Mouse (Mus musculus): ENCODE results near the gene Btn2a2.

Gene Btn2a2

GRCm38 (mm10) chr13:23445561-23446320, 42.9 kb downstream of the Btn2a2 start:
- peak; percentile 93 to 94 for DNase-seq

DNA sequence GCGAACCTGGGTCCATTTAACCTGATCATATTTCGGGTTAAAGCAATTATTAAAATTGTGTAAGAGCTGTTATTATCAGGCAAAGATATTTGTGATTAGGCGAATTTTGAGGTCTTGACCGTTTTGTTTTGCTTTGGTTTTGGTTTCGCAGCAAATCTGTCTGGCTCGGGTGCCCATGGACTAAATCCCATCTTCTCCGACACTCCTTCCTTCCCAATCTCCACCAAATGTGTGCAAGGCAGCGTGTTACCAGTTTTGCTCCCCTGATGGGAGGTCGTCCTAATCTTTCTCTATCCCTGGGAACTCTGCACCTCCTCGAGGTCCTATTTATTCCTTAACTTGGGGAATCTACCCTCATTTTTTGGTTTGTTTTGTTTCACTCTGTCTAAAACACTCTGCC, 43.5 kb downstream of the Btn2a2 start:
- DNase-seq: no peak

- no peak for DNase-seq
These were observed 44.2 kb downstream of the Btn2a2 start for GRCm38 (mm10) chr13:23444451-23444850.

- DNase-seq: no peak
These were observed 48.8 kb downstream of the Btn2a2 start for GRCm38 (mm10) chr13:23439901-23440300.

DNA sequence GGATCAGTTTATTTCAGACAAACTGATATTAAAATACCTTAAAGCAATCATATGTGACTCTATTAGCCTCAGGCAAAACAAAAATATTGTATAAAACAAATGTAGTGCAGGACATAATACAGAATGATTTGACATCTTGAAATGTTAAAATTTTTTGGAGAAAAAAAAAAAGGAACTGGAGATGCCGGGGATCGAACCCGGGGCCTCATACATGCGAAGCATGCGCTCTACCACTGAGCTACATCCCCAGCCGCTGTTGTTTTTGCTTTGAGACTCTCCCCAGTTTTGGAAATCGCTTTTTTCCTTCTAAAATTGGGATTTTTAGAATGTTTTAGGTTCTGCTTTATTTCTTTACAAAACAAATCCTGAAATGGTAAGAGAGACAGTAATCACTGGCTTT, 50.1 kb downstream of the Btn2a2 start:
- DNase-seq: peak in 1 of 2 experiments; percentile 62

DNA sequence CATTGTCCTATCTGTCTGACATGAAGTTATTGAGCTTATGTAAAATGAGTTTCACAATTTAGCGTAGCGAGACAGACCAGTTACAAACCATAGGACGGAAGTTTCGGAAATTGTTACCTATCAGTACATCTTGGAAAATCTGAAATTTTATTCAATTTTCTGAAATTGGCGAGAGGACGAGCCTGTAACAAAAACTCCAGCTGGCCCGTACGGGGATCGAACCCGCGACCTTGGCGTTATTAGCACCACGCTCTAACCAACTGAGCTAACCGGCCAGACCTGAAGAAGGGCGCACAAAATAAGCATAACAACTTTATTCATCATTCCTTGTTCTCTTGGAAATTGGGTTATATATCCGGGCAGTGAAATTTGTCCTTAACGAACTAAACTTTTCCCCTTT, 50.7 kb downstream of the Btn2a2 start:
- peak; percentile 87 to 96 for DNase-seq

DNA sequence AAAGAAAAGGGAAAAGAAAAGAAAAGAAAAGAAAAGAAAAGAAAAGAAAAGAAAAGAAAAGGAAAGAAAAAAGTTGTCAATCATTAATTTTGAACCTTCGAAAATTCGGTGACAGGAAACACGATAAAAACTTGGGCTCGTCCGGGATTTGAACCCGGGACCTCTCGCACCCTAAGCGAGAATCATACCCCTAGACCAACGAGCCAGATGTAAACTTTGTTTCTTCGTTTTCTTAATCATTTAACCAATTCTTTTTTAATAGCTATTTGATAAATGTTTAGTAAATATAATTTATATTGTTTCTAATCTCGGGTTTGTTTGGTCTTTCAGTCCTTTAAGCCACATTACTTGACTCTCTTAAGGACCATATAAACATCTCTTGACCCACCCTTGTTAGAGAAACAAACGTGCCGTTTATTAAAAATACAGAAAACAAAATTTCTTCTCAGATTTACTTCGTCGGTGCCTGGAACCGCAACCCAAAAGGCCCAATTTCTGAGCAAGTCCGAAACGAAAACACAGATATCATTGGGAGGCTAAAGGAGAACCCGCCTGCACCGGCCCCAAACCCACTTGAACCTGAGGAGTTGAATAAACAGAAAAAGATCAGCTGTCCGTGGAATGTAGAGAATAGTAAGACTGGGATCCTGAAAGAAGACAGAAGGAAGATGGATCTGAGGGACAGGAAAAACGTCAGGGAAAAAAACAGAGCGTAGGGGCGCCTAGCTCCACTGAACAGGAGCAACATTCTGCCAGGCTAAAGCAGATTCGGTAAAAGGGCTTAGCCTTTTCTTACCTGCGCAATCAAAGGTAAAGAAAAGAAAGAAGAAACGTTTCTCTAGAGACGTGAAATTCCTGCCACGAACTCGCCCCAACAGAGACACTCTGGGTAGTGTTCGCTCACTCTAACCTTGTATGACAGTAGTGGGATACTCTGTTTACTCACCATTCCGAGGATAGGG, 51.5 kb downstream of the Btn2a2 start:
- DNase-seq: peak; percentile 71 to 80

GRCm38 (mm10) chr13:23436231-23436661, 52.4 kb downstream of the Btn2a2 start:
- DNase-seq: peak; percentile 50 to 65

DNA sequence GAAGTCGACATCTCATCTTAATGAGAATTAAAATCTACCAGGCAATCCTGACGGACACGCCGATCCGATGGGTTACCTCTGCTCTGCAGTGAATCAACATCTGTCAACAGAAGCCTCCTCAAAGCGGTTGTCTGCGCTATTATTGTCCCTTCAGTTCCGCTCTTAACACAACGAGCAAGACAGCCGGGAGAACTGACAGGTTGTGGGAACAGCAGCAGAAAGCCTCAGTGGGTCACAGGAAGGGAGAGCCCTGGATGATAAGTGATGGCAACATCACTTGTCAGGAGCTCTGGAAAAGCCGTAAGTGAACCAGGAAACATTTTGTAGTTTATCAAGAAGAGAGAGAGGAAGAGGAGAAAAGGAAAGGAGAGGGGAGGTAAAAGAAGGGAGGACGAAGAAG, 53.0 kb downstream of the Btn2a2 start:
- no peak for DNase-seq

- DNase-seq: no peak
These were observed 53.4 kb downstream of the Btn2a2 start for GRCm38 (mm10) chr13:23435241-23435640.

DNA sequence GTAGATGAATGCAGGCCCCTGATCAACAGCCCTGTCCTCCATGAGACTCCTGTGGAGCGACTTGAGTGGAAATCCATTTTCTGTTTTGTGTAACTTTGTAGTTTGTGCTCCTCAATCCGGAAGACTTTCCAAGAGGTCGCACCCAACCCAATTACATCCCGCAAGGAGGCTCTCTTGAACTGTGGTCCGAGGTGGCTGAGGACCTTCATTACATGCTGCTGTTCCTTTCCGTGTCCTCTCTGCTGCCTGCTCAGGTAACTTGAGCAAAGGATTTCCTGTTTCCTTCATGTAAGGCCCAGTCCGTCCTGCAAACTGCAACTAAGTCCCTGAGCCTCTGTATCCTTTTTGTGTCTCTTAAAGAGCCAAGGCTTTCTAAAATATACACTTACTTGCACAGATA, 54.2 kb downstream of the Btn2a2 start:
- DNase-seq: no peak

DNA sequence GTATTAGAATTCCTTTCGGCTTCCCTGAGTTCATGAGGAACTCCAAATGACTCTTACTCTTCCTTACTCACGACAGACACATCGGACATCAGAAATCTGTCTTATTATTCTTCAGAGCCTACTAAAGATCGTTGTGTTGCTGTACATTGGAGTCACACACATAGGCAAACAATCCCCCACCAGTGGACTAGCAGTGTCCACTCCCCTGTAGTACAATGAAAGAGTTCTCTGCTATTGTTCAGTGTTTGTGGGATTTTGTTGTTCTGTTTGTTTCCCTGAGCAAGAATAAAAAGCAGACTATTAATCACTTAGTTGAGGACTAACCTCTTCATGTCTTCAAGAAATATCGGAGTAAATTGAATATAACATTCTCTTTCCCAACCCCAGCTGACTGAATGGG, 54.9 kb downstream of the Btn2a2 start:
- DNase-seq: no peak

GRCm38 (mm10) chr13:23433206-23433605, 55.5 kb downstream of the Btn2a2 start:
- no peak for DNase-seq

- peak; percentile 97 to 98 for DNase-seq
These were observed 56.0 kb downstream of the Btn2a2 start for GRCm38 (mm10) chr13:23432562-23433201.

- peak; percentile 78 to 82 for DNase-seq
These were observed 57.3 kb downstream of the Btn2a2 start for GRCm38 (mm10) chr13:23431351-23431771.

DNA sequence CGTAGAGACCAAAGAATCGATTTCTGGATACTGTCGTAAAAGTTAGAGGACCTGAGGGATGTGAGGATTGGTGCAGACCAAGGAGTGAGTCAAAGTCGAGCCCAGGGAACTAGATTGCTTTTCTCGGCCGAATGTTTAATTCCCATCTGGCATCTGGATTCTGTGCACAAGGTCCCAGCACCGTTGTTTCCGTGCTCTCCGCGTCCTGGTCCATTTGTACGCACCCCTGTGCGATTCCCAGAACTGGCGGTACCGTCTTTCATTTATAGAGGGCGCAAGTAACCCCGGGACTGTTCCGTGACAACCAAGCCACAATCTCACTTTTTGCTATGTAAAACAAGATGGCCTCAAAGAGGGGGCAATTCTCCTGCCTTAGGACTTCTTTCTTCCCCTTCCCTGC, 57.9 kb downstream of the Btn2a2 start:
- DNase-seq: peak; percentile 83 to 88

DNA sequence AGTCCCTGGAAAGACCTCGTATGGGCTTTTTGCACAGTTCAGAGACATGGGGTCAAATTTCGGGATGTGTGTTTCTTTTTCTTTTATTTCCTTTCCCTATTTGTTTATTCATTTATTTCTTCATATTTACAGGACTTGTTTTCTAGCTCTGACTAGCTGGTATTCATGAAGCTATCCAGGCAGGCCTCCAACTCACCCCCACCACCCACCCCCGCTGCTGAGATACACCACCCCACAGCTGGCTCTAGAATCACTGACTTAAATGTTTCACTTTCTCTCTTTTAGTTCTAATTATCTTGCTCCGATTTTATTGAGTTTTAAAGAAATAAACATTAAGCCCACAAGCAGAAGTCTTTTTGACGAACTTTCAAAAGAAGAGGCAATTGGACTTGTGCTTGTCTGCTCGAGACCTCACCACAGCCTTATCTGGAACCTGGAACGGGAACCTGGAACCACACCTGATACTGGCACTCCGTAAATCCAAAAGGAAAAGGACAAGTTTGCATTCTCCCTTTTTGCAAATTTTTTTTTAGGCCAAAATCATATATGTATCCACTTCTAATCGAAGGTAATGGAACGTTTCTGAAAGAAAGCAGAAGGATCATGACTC, 58.8 kb downstream of the Btn2a2 start:
- DNase-seq: no peak

GRCm38 (mm10) chr13:23428166-23428993, 60.3 kb downstream of the Btn2a2 start:
- DNase-seq: no peak

Data from kidney, postnatal 25 days (tissue).